Mouse (Mus musculus) limb, embryonic 14.5 days (tissue): ENCODE data around the gene Gm10645. TPM values are rescaled to one million over a fixed set of nuclear protein-coding genes. Genes with fewer than 3 reads are reported as not detected.

Source experiments
- ATAC-seq: fragments of 200-750 bp; cut with Nextera tagmentation; 2 replicates; pipeline ENCODE4 v1.8.0; 2017; ENCODE audit warnings: low read depth, moderate number of reproducible peaks, moderate TSS enrichment; ENCODE audit not compliant: low FRiP score
- DNase-seq: peaks from one replicate; pipeline ENCODE4 v3.0.0-alpha.2; 2015; ENCODE audit warnings: low spot score
- H3K27ac ChIP-seq: fragments of 300-500 bp; sonication (generic); replicated peaks from 2 replicates; pipeline ENCODE4 v1.5.1; 2014; ENCODE audit warnings: low read depth, mild to moderate bottlenecking, low read length, moderate library complexity, mixed read lengths
- H3K27me3 ChIP-seq: fragments of 300-500 bp; sonication (generic); 2 replicates; pipeline ENCODE4 v1.6.1; 2014; ENCODE audit warnings: low read length, mixed read lengths; ENCODE audit not compliant: control insufficient read depth, insufficient read depth
- H3K36me3 ChIP-seq: fragments of 300-500 bp; sonication (generic); 2 replicates; pipeline ENCODE4 v1.6.1; 2014; ENCODE audit warnings: mild to moderate bottlenecking, low read length, moderate library complexity, mixed read lengths; ENCODE audit not compliant: control insufficient read depth, insufficient read depth
- H3K4me1 ChIP-seq: fragments of 300-500 bp; sonication (generic); 2 replicates; pipeline ENCODE4 v1.6.1; 2014; ENCODE audit warnings: antibody characterized with exemption, low read length, mixed read lengths; ENCODE audit not compliant: control insufficient read depth, insufficient read depth
- H3K4me2 ChIP-seq: fragments of 300-500 bp; sonication (generic); replicated peaks from 2 replicates; pipeline ENCODE4 v1.6.1; 2014; ENCODE audit warnings: low read depth, mild to moderate bottlenecking, low read length, moderate library complexity; ENCODE audit not compliant: severe bottlenecking
- H3K4me3 ChIP-seq: fragments of 300-500 bp; sonication (generic); replicated peaks from 2 replicates; pipeline ENCODE4 v1.5.1; 2014; ENCODE audit warnings: low read length
- H3K9ac ChIP-seq: fragments of 300-500 bp; sonication (generic); 2 replicates; pipeline ENCODE4 v1.6.1; 2014; ENCODE audit warnings: mild to moderate bottlenecking, low read depth, low read length, moderate library complexity; ENCODE audit not compliant: severe bottlenecking
- H3K9me3 ChIP-seq: fragments of 300-500 bp; sonication (generic); 2 replicates; pipeline ENCODE4 v1.6.1; 2016; ENCODE audit warnings: low read length; ENCODE audit not compliant: control insufficient read depth
- POLR2A ChIP-seq: fragments of 200-500 bp; IDR thresholded peaks from 2 replicates; pipeline ENCODE4 v1.8.0; 2012; ENCODE audit warnings: inconsistent platforms, mild to moderate bottlenecking, moderate library complexity, borderline replicate concordance; ENCODE audit not compliant: insufficient read depth, insufficient read length; ENCODE audit errors: extremely low read depth
- WGBS: fragments of 180-500 bp; shearing (Covaris S2); extraction: QIAGEN DNeasy Blood & Tissue Kit; methylation state at CpG from one replicate; pipeline ENCODE4 v1.1.7; 2014; 5-methylcytosine and 5-hydroxymethylcytosine counted together
- polyA plus RNA-seq, 2 experiments: library from polyadenylated mRNA; depleted of rRNA in 1 of 2; stranded (reverse) in 1 of 2; unstranded in 1 of 2; fragments of >200 nt; fragmentation: Nextera tagmentation in 1 of 2; extraction: Ambion mirVana in 1 of 2; gene quantifications; 2 replicates each; pipeline versions ENCODE4 v1.2.1 to v1.2.3; 2012 to 2014

The Gm10645 gene
- polyA plus RNA-seq, 2 experiments: 0.84 to 1.2 TPM

DNA sequence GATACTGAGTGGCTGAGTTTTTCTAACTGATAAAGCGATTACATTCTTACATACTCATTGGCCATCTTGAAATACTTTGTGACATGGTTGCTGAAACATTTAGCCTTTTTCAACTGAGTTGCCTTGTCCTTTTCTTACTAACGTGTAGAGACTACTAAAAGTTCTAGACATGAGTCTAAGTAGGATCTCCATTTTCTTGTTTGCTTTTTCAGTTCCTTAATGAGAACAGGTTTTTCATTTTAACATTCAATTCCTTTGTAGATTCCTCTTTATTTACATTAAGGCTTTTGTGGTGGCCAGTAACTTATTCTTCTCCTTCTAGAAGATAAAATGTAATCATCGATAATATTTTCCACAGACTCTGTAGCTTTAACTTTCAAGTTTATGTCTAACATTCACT is 3.2 kb upstream of the Gm10645 start:
- Histone ChIP-seq H3K4me2 (no peak overlapping the region), H3K4me1 (0 out of 2 replicates have a peak, but pooled peaks cover 4% of the 10 kb centered on the region), H3K36me3 (no peaks in the 10 kb centered on the region), H3K27me3 (no peaks in the 10 kb centered on the region), H3K9ac (no peak overlapping the region), H3K27ac (no peak overlapping the region), H3K9me3 (no peaks in the 10 kb centered on the region), H3K4me3 (no peak overlapping the region)
- no peak for TF ChIP-seq POLR2A
- DNase-seq (no peak), ATAC-seq (no peak)
- 87% methylated on average over 3 of the region's 3 CpGs for WGBS

DNA sequence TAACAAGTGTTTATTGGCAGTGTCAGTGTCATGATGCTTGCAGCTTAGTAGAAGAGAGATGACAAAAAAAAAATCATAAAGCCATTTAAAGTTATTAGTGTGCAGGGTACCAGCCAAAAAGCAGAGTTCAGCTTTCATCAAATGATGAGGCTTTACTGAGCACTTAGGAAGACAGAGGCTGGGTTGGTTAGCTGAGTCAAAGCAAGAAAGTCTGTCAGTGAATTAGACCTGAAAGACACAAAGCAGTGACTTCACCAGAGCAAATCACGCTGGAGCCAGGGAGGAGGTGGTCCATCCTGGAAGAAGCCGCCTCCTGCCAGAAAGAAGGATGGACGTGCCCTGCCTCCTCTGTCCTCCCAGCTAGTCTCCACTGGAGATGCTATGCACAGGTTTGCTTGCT is 2.0 kb upstream of the Gm10645 start:
- Histone ChIP-seq H3K27ac (no peak overlapping the region), H3K27me3 (no peaks in the 10 kb centered on the region)
- 56% methylated on average over 3 of the region's 3 CpGs for WGBS

DNA sequence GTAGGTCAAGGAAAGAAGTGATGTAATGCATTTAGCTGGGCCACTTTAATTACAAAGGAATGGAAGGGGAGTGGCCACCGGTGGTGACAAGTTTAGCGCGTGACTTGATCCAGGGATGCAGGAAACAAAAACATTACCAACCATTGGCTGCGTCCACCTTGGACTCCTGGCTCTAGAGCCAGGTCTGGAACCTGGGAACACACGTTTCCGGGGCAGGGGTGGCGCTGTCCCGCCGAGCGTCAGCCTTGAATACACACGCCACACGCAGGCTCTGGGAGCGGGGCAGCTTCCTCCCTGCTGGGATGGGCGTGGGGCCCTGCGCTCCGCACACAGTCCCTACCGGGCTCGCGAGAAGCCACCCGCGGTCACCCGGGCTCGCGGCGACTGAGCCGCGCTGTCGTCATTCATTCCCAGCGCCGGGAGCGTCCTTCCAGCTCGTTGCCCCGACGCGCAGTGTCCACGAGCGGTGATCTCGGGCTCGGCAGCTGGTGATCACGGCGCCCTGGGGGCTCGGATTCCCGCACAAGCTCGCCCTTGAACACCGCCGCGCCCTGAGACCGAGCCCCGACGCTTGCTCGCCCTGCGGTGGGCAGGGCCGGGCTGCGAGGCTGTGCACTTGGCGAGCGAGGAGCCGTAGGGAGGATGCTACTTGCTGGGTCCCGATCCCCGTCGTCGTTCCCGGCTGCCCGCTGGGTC is 587 bp downstream of the Gm10645 start, which contains the start of gene Tbc1d9:
Gene Tbc1d9, plus strand, starts transcription at position 118 of the 696 bp plus-strand sequence.
- 0% methylated on average over 46 of the region's 63 CpGs for WGBS
- peak; percentile 62 for DNase-seq
- 0 out of 2 replicates have a peak, but pooled peaks have one; percentile 23 for TF ChIP-seq POLR2A
- Histone ChIP-seq H3K9ac (peak within 1 kb of the TSS; percentile 72), H3K4me2 (peak within 1 kb of the TSS; percentile 89), H3K27ac (peak within 1 kb of the TSS; percentile 48), H3K27me3 (no peaks in the 10 kb centered on the region), H3K4me1 (0 out of 2 replicates have a peak, but pooled peaks cover 4% of the 10 kb centered on the region), H3K9me3 (no peaks in the 10 kb centered on the region), H3K36me3 (no peaks in the 10 kb centered on the region), H3K4me3 (peak within 1 kb of the TSS; percentile 62)
- ATAC-seq: peak; percentile 81

More for the DNA sequence above, 2.0 kb upstream of the Gm10645 start:
- Histone ChIP-seq H3K9me3 (no peaks in the 10 kb centered on the region), H3K36me3 (no peaks in the 10 kb centered on the region), H3K4me2 (no peak overlapping the region), H3K4me1 (0 out of 2 replicates have a peak, but pooled peaks cover 4% of the 10 kb centered on the region), H3K4me3 (no peak overlapping the region), H3K9ac (no peak overlapping the region)
- TF ChIP-seq POLR2A: no peak
- no peak for DNase-seq
- no peak for ATAC-seq

DNA sequence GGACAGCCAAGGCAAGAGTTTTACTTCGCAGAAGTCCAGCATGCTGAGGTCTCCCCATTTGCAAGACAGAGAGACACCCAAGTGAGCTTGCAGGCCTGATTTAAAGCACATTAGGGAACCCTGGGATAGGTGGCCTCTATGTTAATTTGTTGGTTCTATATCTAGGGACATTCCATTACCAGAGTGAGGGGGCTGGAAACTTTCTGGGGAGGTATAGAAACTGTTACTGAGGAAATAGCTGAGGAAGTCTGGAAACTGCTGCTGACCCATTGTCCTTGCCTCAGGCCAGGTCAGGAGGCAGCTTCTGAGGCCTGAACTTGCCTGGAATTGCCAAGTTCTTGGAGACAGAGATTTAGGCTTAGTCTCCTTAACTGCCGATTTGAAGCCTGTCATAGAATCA is 5.4 kb downstream of the Gm10645 start:
- TF ChIP-seq POLR2A: no peak
- DNase-seq: no peak
- H3K36me3 ChIP-seq: no peaks in the 10 kb centered on the region
- no peak overlapping the region for H3K4me3 ChIP-seq
- no peaks in the 10 kb centered on the region for H3K9me3 ChIP-seq
- H3K27me3 ChIP-seq: no peaks in the 10 kb centered on the region
- 0 out of 2 replicates have a peak, but pooled peaks cover 4% of the 10 kb centered on the region for H3K4me1 ChIP-seq
- no peak overlapping the region for H3K27ac ChIP-seq
- no peak for ATAC-seq
- H3K4me2 ChIP-seq: no peak overlapping the region
- no peak overlapping the region for H3K9ac ChIP-seq
- 77% methylated on average over 2 of the region's 2 CpGs for WGBS

DNA sequence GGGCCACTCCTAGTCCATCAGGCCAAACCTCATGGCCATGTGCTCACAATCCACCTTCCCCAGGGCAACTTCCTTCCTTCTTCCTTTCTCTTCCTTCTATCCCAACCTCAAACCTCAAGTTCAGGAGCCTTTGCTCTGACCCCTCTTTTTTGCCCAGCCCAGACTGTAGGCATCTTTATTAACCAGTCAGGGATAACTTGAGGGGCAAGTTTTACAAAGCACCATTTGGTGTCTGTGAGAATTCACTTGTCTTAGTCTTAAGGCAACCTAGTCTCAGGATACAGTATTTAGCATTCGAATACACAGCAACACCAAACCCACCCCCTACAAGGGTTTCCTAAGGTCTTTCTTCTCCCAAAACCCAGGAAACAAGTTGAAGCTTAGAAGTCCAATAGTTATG is 6.4 kb downstream of the Gm10645 start:
- Histone ChIP-seq H3K36me3 (no peaks in the 10 kb centered on the region), H3K4me3 (no peak overlapping the region), H3K9me3 (no peaks in the 10 kb centered on the region), H3K4me2 (no peak overlapping the region), H3K27ac (no peak overlapping the region), H3K9ac (no peak overlapping the region), H3K4me1 (no peaks in the 10 kb centered on the region), H3K27me3 (no peaks in the 10 kb centered on the region)
- 59% methylated on average over 1 of the region's 1 CpGs for WGBS
- TF ChIP-seq POLR2A: no peak
- no peak for ATAC-seq
- DNase-seq: no peak
